Mouse (Mus musculus) lung, adult 2 months (tissue): Measurements from ENCODE around the gene Brinp1. TPM values are rescaled to one million over a fixed set of nuclear protein-coding genes. Genes with fewer than 3 reads are reported as not detected.
"Not testable (repeated sequence)": the region's sequence is repeated elsewhere in the genome, so short reads cannot be mapped to it uniquely, and the experiment has no call there.

ENCODE experiments used
- DNase-seq: peaks from one replicate; pipeline ENCODE4 v3.0.0; 2022
- H3K4me1 ChIP-seq: fragments of 200-500 bp; 2 replicates; pipeline ENCODE4 v1.6.1; 2011; ENCODE audit warnings: low read length; ENCODE audit not compliant: control insufficient read depth, insufficient read depth
- H3K4me3 ChIP-seq: fragments of 200-500 bp; replicated peaks from 2 replicates; pipeline ENCODE3; 2011; ENCODE audit warnings: low read depth, mild to moderate bottlenecking, control low read depth, low read length; ENCODE audit errors: extremely low read depth
- CTCF ChIP-seq: fragments of 200-500 bp; IDR thresholded peaks from 2 replicates; pipeline ENCODE4 v1.5.1; 2011; ENCODE audit warnings: mild to moderate bottlenecking, low read length, control low read depth; ENCODE audit not compliant: insufficient read depth
- POLR2A ChIP-seq: fragments of 200-500 bp; IDR thresholded peaks from 2 replicates; pipeline ENCODE4 v1.6.1; 2011; ENCODE audit warnings: low read depth, mild to moderate bottlenecking, control low read depth, low read length, borderline replicate concordance; ENCODE audit errors: extremely low read depth
- WGBS: fragments of 180-500 bp; shearing (Covaris S2); methylation state at CpG from one replicate; pipeline ENCODE4 v1.1.7; 2018; 5-methylcytosine and 5-hydroxymethylcytosine counted together
- polyA plus RNA-seq: library from polyadenylated mRNA; depleted of rRNA; stranded (reverse); fragments of >200 nt; gene quantifications from 2 replicates; pipeline ENCODE4 v1.2.3, GENCODE M21; 2012

Brinp1 gene
- polyA plus RNA-seq, 1 experiment, result 0.71 TPM

- 51% methylated on average over 3 of the region's 3 CpGs for WGBS
- Histone ChIP-seq H3K4me1 (no peaks in the 10 kb centered on the region), H3K4me3 (no peak overlapping the region)
- DNase-seq, result no peak
- no peak for TF ChIP-seq CTCF
- no peak for TF ChIP-seq POLR2A
These were observed 104.5 kb downstream of the Brinp1 start for GRCm38 (mm10) chr4:68849671-68850070.

GRCm38 (mm10) chr4:68846976-68847375 lies 107.2 kb downstream of the Brinp1 start:
- 77% methylated on average over 1 of the region's 1 CpGs for WGBS
- Histone ChIP-seq H3K4me3 (no peak overlapping the region), H3K4me1 (no peaks in the 10 kb centered on the region)
- TF ChIP-seq CTCF, result no peak
- TF ChIP-seq POLR2A, result no peak
- DNase-seq, result no peak

GRCm38 (mm10) chr4:68845964-68846363 lies 108.2 kb downstream of the Brinp1 start:
- H3K4me1 ChIP-seq, result no peaks in the 10 kb centered on the region
- no peak for TF ChIP-seq CTCF
- TF ChIP-seq POLR2A, result no peak
- WGBS, result 41% methylated on average over 3 of the region's 3 CpGs
- no peak overlapping the region for H3K4me3 ChIP-seq
- no peak for DNase-seq

- not testable (repeated sequence) for DNase-seq, H3K4me1 ChIP-seq, H3K4me3 ChIP-seq
These were observed 140.2 kb downstream of the Brinp1 start for GRCm38 (mm10) chr4:68813997-68814396.

- DNase-seq, result no peak
These were observed 147.7 kb downstream of the Brinp1 start for GRCm38 (mm10) chr4:68806502-68806901.

GRCm38 (mm10) chr4:68801923-68802855 lies 152.0 kb downstream of the Brinp1 start:
- H3K4me3 ChIP-seq, result no peak overlapping the region
- DNase-seq, result no peak
- WGBS, result 55% methylated on average over 6 of the region's 6 CpGs
- H3K4me1 ChIP-seq, result no peaks in the 10 kb centered on the region
- TF ChIP-seq CTCF, result no peak
- no peak for TF ChIP-seq POLR2A

More at GRCm38 (mm10) chr4:68806502-68806901, 147.7 kb downstream of the Brinp1 start:
- no peak overlapping the region for H3K4me3 ChIP-seq
- 72% methylated on average over 3 of the region's 3 CpGs for WGBS
- no peaks in the 10 kb centered on the region for H3K4me1 ChIP-seq
- TF ChIP-seq POLR2A, result no peak
- TF ChIP-seq CTCF, result no peak

- DNase-seq, result no peak
- no peak for TF ChIP-seq CTCF
- TF ChIP-seq POLR2A, result no peak
- WGBS, result 83% methylated on average over 5 of the region's 5 CpGs
- Histone ChIP-seq H3K4me1 (no peaks in the 10 kb centered on the region), H3K4me3 (no peak overlapping the region)
These were observed 164.2 kb downstream of the Brinp1 start for GRCm38 (mm10) chr4:68790003-68790402.

- WGBS, result 43% methylated on average over 4 of the region's 4 CpGs
- H3K4me1 ChIP-seq, result no peaks in the 10 kb centered on the region
- DNase-seq, result no peak
- H3K4me3 ChIP-seq, result no peak overlapping the region
- no peak for TF ChIP-seq CTCF
- no peak for TF ChIP-seq POLR2A
These were observed 165.7 kb downstream of the Brinp1 start for GRCm38 (mm10) chr4:68788477-68788999.

- Histone ChIP-seq H3K4me3 (no peak overlapping the region), H3K4me1 (no peaks in the 10 kb centered on the region)
- TF ChIP-seq POLR2A, result no peak
- DNase-seq, result no peak
- WGBS, result 35% methylated on average over 2 of the region's 2 CpGs
These were observed 166.6 kb downstream of the Brinp1 start for GRCm38 (mm10) chr4:68787642-68788041.

- no peak overlapping the region for H3K4me3 ChIP-seq
- TF ChIP-seq POLR2A (no peak), CTCF (no peak)
- WGBS, result 57% methylated on average over 5 of the region's 5 CpGs
- H3K4me1 ChIP-seq, result no peaks in the 10 kb centered on the region
- DNase-seq, result no peak
These were observed 185.9 kb downstream of the Brinp1 start for GRCm38 (mm10) chr4:68768256-68768655.
